Mouse (Mus musculus) megakaryocyte, adult 5-6 weeks (primary cell): ENCODE measurements around the gene Fam131c. TPM values are rescaled to one million over a fixed set of nuclear protein-coding genes. Genes with fewer than 3 reads are reported as not detected.

Source experiments
- ATAC-seq: 2 replicates; pipeline ENCODE4 v1.8.0; 2016; ENCODE audit warnings: mild to moderate bottlenecking, inconsistent platforms; ENCODE audit not compliant: poor library complexity, severe bottlenecking
- total RNA-seq, 2 experiments: library from RNA; stranded (forward) in 1 of 2; stranded (reverse) in 1 of 2; fragments of 153-499, 151-499 nt in 1 of 2; fragments of 221-1000, 200-1000 nt in 1 of 2; gene quantifications; 2 replicates each; pipeline versions ENCODE4 v1.2.3 to v1.2.4; 2015 to 2017

Gene Fam131c
- total RNA-seq, 2 experiments from 2014 or later: not detected

GRCm38 (mm10) chr4:141405314-141405622 is 37.2 kb downstream of the Fam131c start:
- ATAC-seq: no peak

- ATAC-seq: peak; percentile 55; the same call in 1 of the 2 replicates
Measured at GRCm38 (mm10) chr4:141406516-141407299, 38.7 kb downstream of the Fam131c start.

- ATAC-seq: no peak
Measured at GRCm38 (mm10) chr4:141408577-141408976, 40.6 kb downstream of the Fam131c start.

GRCm38 (mm10) chr4:141411430-141411992 is 43.5 kb downstream of the Fam131c start:
- ATAC-seq: peak; percentile 21; the same call in 1 of the 2 replicates

GRCm38 (mm10) chr4:141415924-141416323 is 47.9 kb downstream of the Fam131c start, which contains the start of gene Clcnkb:
Clcnkb (minus strand) TSS chr4:141416014.
- no peak for ATAC-seq

- ATAC-seq: peak; percentile 98
Measured at GRCm38 (mm10) chr4:141419398-141420191, 51.6 kb downstream of the Fam131c start.

- ATAC-seq: no peak
Measured at GRCm38 (mm10) chr4:141420192-141420829, 52.3 kb downstream of the Fam131c start, which contains the start of gene Hspb7. Hspb7 (plus strand) TSS chr4:141420779.

- no peak for ATAC-seq
Measured at GRCm38 (mm10) chr4:141420886-141421285, 52.9 kb downstream of the Fam131c start.

GRCm38 (mm10) chr4:141421423-141421822 is 53.4 kb downstream of the Fam131c start:
- ATAC-seq: no peak

GRCm38 (mm10) chr4:141422841-141423240 is 54.8 kb downstream of the Fam131c start:
- no peak for ATAC-seq

- ATAC-seq: no peak
Measured at GRCm38 (mm10) chr4:141423288-141423687, 55.3 kb downstream of the Fam131c start.

- ATAC-seq: no peak
Measured at GRCm38 (mm10) chr4:141423691-141424431, 55.8 kb downstream of the Fam131c start.

- peak; percentile 52 for ATAC-seq
Measured at GRCm38 (mm10) chr4:141425484-141426479, 57.8 kb downstream of the Fam131c start.

- ATAC-seq: no peak
Measured at GRCm38 (mm10) chr4:141426796-141427745, 59.1 kb downstream of the Fam131c start.

GRCm38 (mm10) chr4:141427921-141428320 is 59.9 kb downstream of the Fam131c start:
- ATAC-seq: no peak

- no peak for ATAC-seq
Measured at GRCm38 (mm10) chr4:141429381-141429780, 61.4 kb downstream of the Fam131c start.

GRCm38 (mm10) chr4:141429847-141430246 is 61.8 kb downstream of the Fam131c start:
- ATAC-seq: no peak

- peak; percentile 94 for ATAC-seq
Measured at GRCm38 (mm10) chr4:141430997-141431396, 63.0 kb downstream of the Fam131c start.
